Mouse (Mus musculus): ENCODE data around the gene Cntn2. TPM values are rescaled to one million over a fixed set of nuclear protein-coding genes. Genes with fewer than 3 reads are reported as not detected.

Cntn2 gene
- total RNA-seq (2023) = not detected

GRCm38 (mm10) chr1:132542762-132543306, at the start of gene Cntn2:
TSS of gene Cntn2 (minus strand) at chr1:132543256.

DNA sequence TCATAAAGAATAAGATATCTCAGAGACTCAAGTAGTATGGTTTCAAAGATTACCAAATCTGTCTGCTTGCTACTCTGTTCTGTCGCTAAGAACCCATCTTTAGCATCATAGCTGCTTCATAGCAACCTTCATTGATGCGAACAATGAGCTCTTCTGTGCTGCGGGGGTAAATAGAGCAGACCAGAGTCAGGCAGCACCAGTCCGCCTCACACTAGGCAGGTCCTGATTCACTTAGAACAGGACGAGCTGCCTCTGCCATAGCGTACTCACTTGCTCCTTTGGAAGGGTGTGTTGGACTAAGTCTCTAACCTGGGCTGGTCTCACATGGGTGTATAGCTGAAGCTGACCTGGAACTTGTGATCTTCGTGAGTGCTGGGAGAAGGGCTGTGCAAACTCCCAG, 37.0 kb downstream of the Cntn2 start, which contains the start of gene Tmem81:
Tmem81 (plus strand) TSS at position 173 of the 400 bp plus-strand sequence.

GRCm38 (mm10) chr1:132476928-132477691, 65.9 kb downstream of the Cntn2 start, which contains the start of gene Rbbp5:
TSS of gene Rbbp5 (plus strand) at chr1:132477365.

Other genes with a start within 250 kb of the Cntn2 start
- gene Klhdc8a, start 244.6 kb downstream of the Cntn2 start, total RNA-seq (2023) = not detected
- gene Nuak2, start 227.1 kb downstream of the Cntn2 start, total RNA-seq (2023) = 100 to 1,000 TPM; 153 to 166 TPM
- 10 to 100 TPM; 12.8 to 16.1 TPM for gene Tmcc2, start 152.0 kb downstream of the Cntn2 start, total RNA-seq (2023)
- 10 to 100 TPM; 47.2 to 55.3 TPM for gene Dstyk, start 125.7 kb downstream of the Cntn2 start, total RNA-seq (2023)
- gene Rbbp5, start 65.9 kb downstream of the Cntn2 start, total RNA-seq (2023) = 10 to 100 TPM; 43.9 to 45.1 TPM
- gene Tmem81, start 37.0 kb downstream of the Cntn2 start, total RNA-seq (2023) = 1 to 10 TPM; 5.8 to 7.4 TPM
- gene Nfasc, start 198.5 kb upstream of the Cntn2 start, total RNA-seq (2023) = 10 to 100 TPM in 1 of 2 experiments, 1 to 10 TPM in 1; 9.4 to 10.3 TPM

Data from monocyte, adult 59 days (primary cell).